Mouse (Mus musculus) layer of hippocampus, adult 18-20 months (tissue): ENCODE data around the gene Grm5. TPM values are rescaled to one million over a fixed set of nuclear protein-coding genes. Genes with fewer than 3 reads are reported as not detected.

Experiments used
- DNase-seq, 2 experiments: peaks; one replicate each; pipeline ENCODE4 v3.0.0; 2022; ENCODE audit warnings: low spot score in 2 of 2
- total RNA-seq, 2 experiments: library from RNA; stranded (reverse); gene quantifications; 2 replicates each; pipeline ENCODE4 v1.2.3; 2021

Grm5 gene
- total RNA-seq, 2 experiments from 2014 or later: 247 to 250 TPM

DNA sequence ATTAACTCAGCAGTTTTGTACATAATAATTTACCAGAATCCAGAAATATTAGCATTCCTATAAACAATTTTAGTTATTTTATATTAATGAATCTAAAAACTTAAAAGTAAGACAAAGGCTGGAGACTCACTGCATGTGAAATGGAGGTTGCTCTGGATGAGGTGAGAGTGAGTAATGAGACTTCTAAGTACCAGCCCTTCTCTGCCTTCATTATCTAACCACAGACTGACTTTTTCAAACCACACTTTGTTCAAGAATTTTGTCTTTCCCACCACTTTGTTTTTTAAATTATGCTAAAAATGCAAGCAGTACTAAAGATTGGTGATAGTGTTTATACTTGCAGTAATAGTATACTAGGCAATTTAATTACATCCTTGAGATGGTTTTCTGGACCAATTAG lies 259.5 kb downstream of the Grm5 start:
- DNase-seq: no peak

DNA sequence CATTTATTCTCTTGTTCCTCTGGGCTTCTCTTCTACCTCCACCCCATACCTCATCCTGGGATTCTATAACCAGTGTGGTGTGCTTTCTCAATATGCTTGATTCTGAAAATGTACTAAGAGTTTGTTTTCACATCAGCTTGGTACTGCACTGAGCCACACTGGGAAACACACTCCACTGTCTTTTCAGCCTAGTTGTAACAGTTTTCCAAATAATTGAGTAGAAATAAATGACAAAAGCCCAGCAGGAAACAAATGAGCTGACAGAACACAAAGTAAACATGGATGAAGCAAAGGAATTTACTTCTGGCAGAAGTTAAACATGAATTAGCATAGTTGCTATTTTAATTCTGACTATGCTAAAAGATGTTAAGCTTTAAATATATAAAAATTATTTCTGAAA lies 262.1 kb downstream of the Grm5 start:
- no peak for DNase-seq

DNA sequence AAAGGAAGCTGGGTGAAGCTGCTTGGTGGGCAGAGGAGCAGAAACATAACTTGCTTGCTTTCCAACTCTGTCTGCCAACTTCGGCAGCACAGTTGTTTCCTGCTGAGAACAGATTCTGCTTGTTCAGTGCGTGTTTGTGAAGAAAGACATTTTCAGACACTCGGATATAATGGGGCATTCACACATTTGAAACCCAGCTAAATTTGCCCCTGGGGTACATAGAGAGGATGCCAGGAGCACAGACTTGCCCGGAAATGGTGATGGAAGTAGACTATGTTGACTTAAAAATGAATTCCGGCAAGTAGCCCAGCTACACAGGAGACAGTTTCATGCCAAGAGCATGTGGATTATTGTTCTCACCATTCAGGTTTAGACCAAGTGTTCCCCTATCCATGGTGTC lies 342.0 kb downstream of the Grm5 start:
- DNase-seq: peak; percentile 68 to 87

DNA sequence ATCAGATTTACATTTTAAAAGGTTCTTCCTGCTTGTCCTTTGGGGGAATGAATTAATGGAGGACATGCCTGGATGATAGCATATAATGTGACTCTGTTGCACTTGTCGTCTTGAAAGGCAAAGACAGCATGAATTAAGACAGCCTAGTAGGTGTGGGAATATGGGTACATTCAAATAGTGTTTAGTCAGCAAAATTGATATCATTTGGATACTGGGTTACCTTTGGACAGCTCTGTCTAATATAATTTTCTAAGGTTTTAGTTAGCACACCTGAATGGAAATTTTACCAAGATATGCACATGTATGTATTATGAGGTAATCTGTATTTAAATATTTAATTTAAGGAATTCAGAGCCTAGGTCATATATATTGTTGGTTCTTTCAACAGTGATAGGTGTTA lies 353.4 kb downstream of the Grm5 start:
- no peak for DNase-seq

DNA sequence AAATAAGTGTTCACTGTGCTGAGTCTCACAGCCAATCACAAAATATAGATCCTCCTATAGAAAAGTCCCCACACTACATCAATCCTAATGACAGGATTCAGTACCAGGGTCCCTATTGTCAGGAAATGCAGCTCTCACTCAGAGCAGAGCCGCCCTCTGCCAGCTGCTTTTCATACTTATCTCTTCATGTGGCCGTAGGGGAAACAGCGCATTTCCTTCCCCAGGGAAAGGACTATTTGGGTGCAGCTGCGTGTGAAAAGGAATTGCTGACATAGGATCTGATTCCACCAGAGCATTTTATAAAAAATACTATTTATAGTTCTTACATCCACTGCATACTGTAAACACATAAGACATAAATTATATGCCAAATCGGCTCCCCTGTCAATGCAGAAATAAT lies 354.3 kb downstream of the Grm5 start:
- no peak for DNase-seq

DNA sequence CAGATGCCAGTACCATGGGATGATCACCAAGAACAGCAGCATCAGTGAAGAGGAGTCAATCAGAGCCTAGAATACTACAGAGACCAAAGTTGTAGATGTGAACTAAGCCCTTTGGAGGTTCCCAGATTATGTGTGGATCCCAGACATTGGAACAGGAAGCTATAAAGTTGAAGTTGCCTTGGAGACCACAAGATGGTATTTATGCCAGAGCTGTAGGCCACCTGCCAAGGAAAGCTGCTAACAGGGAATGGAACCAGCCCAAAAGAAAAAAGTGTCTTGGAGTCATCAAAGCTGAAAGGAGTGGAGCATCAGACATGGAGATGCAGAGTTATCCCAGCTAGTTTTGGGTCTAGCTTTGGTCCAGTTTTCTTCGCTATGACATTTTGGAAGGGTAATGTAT lies 366.2 kb downstream of the Grm5 start:
- DNase-seq: peak in 1 of 2 experiments; percentile 57

DNA sequence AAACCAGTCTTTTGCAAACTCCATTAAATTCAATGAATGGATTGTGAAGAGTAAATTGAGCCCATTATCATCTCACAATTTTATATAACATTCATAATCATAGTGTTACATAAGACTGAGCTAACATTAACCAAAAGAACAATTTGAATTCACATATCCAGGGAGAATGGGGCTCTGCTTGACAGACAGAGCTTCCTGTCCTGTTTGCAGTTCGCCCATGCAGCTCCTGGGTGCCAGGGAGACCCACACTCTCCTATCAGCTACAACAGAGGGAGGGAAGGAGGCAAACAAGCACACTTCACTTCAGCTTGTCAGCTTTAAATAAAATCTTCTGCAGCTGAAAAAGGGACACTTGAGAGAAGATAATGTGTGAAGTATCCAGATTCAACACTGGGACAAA lies 389.2 kb downstream of the Grm5 start:
- peak in 1 of 2 experiments; percentile 62 for DNase-seq

DNA sequence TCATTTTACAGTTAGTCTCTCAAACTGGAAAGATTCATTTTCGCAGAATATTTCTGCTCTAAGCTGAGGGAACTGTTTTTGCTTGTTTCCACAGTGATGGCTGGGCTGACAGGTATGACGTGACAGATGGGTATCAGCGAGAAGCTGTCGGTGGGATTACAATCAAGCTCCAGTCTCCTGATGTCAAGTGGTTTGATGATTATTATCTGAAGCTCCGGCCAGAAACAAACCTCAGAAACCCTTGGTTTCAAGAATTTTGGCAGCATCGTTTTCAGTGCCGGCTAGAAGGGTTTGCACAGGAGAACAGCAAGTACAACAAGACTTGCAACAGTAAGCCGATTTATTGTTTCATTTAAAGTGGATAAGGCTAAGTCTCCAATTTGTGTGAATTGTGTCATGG lies 391.1 kb downstream of the Grm5 start:
- DNase-seq: peak in 1 of 2 experiments; percentile 58

DNA sequence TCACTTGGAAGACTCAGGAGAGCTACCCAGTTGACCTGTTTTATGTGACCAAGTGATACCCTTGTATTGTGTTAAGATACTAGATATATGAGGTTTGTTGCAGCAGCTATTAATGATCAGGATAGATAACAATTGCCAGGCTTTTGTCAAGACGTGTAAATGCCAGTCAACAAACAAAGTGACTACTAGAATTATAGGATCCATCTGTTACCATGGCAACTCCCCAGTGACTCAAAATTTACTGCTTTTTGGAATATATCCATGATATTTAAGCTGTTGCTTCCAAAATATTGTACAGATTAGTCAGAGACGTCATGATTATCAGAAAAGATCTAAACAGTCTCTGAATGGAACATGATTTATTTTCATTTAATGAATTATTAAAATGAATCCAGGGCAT lies 399.5 kb downstream of the Grm5 start:
- peak in 1 of 2 experiments; percentile 45 for DNase-seq

DNA sequence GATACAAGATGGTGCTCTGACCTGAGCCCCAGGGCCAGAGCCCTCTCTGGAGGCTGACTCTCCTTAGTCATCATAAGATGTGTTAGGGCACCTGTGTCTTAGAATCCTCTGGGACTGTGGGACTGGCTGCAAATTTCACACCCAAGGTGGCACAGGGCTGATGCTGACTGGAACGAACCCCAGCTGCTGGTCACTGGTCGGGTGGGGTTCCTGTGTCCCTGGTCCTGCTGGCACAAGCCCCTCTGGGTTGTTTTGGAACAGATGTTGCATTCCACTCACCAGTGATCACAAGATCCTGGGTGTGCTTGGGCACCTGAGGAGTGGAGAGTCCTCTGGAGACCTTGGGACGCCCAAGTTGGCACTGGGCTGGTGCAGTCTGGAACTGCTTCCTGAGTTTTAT lies 430.5 kb downstream of the Grm5 start:
- DNase-seq: no peak

DNA sequence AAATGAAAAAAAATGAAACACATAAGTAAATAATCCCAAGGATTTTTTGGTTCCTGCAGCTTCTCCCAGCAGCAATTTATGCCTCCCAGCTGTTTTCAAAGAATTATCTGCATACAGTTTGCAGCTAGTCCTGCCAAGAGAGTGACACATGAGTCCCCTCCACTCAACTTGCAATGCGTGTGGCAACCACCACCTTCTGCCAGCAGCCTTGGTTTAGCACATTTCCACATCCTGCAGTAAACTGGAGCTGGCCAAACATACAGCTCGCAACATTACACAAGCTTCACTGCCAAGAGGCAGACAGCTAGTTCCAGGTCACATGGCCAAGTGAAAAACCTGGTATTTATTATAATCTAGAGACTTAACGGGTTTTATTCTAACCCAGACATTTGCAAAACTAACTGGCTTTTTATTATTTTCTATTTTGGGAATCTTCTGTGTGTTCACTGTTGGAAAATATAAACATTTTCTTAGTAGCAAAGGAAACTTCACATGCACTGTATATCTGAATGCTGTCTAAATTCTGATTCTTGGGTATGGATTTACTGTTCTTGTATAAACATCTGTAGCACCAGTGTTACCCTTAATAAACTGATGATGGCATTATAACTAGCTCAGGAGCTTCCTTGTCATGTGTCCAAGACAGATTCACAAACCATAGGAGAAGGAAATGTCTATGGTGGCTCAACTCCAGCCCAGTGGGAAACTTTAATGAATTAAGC lies 443.6 kb downstream of the Grm5 start:
- peak; percentile 50 to 78 for DNase-seq

DNA sequence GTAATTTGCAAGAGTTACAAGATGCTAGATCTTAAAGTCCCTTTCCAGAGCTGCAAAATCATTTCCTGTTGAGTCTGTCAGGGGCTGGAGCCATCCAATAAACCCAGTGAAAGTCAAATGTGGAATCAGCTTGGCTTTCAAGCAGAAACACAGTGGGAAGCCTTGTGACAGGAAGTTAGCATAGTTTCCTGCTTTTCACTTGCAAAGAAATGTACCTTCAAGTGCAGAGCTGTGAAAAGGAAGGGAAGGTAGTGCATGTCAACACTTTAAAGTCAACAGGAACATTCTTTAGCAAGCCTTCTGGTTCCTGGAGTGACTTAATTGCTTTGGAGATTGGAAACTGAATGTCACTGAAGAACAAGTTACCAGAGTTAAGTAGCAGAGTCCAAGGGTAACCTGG lies 463.4 kb downstream of the Grm5 start:
- no peak for DNase-seq

DNA sequence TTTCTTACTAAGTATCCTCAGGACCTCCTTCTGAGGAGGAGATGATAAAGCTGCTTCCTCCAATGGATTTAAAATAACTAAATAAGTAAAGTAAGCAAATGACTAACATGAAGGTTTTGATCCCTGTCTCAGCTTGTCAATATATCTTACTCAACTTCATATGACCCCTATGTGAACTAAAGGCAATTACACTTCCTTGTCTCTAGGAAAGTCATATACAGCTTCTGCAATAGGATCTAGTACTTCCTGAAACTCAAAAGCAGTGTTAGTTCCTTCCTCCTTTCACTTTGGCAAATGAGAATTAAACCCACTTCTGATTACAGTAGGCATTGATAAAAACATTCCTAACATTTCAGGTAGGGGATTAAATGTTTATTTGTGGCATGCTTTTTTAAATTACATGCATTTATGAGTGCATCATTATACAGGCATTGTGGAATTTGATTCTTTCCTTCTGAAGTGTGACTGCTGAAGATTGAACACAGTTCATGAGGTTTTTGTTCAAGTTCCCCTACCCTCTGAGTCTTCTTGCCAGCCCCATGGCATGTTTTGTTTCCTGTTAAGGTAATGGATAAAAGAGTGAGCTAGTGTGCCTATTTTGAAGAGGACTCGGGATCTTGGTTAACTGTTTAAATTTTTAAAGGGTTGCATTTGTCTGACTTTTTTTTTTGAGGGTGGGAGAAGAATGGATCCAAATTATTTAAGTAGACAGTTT lies 470.4 kb downstream of the Grm5 start:
- DNase-seq: no peak

DNA sequence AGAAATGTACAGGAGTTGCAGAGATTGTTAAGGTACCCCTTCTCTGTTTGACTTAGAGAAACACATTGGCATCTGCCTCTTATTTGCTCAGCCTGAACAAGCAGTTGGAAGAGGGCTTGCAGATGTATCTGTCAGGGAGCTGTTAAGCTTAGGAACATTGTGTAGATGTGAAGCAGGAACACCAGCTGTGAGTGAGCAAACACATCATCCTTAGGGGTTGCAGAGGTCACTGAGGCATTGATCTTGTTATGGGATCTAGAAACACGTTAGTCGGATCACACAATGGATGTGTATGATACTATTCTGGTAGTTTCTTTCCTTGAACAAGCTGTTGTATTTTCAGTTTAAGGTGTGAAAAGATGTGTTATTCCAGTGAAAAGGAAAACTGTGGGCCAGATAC lies 472.5 kb downstream of the Grm5 start:
- DNase-seq: no peak

DNA sequence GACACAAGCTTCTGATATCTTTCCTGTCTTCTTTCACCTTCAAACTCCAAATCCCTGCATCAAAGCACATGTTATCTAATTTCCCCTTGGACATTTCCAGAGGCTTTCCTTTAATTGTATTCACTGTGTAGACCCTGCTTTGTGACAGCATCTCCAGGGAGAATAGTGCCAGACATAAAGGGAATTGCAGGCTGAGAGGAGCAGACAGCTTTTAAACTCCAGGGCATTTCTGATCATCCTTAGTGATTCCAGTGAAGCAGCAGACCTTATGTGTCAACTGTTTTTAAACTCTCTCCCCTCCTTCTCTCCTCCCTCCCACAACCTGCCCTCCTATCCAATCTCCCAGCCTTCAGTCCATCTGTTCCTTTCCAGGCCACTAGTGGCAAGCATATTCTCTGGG lies 507.1 kb downstream of the Grm5 start:
- DNase-seq: no peak

DNA sequence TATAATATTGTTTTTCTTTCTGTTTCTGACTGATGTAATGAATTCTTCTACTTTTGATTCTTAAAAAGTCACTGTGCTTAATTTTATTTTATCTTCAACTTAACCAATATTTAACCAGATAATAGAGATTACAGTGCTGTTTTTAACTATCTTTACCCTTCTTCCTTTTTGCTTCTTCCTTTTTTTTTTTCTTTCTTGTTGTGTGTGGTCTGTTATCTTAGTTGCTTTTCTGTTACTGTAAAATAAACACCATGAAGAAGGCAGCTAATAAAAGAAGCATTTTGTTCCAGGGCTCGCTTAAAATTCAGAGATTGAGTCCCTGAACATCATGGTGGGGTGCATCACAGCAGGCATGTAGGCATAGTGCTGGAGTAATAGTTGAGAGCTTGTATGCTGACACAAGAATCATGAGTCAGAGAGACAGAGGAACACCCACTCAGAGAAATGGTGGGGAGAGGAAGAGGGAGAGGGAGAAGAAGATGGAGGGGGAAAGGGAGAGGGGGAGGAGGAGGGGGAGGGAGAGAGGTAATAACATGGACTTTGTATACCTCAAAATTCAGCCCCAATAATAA lies 512.7 kb downstream of the Grm5 start:
- peak in 1 of 2 experiments; percentile 30 for DNase-seq

DNA sequence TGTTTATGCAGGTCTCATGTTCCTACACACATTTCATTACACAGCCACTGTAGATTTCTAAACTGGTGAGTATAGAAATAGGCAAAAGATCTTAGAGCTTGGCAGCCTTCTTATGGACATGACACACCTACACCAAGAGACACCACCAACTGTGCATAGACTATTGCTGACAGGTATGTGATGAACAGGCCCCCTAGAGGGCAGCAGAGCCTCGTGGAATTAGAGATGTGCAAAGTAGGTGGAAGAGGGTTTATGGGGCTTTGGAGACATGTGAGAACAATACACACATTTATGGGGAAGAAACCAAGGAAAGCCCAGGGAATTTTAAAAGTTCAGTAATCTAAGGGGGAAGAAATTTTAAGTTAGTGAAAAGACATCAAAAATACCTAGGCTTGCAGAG lies 513.7 kb downstream of the Grm5 start:
- peak in 1 of 2 experiments; percentile 59 for DNase-seq

DNA sequence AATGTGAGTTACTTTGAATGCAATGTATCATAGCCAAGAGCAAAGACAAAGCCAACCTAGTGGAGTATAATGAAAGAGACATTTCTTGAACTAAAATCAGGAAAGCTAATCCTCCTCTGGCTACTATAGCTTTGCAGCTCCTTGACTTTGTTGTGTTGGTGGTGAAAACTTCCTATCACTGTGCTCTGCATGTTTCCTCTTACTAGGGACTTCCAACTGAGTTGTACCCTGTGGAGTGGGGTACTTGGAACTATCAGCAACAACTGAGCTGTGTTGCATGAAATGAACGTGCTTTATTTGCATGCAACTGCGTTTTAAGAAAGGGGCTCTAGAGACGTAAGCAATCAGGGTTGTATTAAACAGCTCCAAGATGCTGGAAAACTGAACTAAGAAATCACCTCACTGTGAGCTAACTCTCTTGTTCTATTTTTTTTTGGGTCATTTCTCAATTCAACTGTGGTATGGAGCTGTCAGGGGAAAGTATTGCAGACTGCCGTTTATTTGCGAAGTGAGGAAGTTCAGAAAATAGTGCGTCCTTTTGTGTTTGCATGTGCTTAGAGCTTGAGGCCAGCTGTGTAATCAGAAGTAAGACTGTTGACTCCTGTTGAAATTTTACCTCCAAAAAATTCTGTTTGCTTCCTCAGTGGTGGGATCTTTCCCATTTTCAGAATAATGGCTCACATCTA lies 532.9 kb downstream of the Grm5 start:
- DNase-seq: no peak

DNA sequence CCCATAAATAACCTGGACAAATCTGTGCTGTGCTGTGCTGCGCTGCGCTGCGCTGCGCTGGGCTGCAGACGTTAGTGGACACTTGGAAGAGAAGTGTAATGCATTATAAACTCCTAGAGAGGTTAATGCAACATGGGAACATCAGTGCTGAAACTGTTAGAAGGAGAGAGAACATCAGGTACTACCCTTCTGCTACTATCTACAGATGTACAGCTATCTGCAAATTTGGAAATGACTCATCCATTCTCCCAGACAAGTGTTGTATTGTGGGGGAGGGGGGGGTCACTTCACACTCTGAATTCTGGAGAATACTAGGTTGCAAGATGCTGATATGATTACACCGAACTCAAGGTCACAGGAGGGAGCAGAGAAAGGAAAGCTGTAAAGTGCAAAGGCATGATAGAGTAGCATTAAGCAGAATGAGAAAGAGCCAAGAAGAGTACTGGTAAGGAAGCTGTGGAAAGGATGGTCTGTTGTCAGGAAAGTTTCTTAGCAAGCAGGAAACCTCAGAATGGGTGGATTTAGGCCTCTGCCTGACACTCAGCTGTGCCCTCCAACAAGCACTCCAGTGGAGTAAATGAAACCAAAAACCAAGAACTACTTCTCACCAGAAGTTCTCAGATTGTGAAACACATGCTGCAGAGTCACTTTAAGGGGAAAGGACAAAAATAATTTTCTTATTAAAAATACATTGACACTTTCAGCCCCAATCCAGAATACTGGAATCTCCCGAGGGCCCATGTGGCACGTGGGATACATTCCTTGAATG lies 544.3 kb downstream of the Grm5 start:
- DNase-seq: no peak

DNA sequence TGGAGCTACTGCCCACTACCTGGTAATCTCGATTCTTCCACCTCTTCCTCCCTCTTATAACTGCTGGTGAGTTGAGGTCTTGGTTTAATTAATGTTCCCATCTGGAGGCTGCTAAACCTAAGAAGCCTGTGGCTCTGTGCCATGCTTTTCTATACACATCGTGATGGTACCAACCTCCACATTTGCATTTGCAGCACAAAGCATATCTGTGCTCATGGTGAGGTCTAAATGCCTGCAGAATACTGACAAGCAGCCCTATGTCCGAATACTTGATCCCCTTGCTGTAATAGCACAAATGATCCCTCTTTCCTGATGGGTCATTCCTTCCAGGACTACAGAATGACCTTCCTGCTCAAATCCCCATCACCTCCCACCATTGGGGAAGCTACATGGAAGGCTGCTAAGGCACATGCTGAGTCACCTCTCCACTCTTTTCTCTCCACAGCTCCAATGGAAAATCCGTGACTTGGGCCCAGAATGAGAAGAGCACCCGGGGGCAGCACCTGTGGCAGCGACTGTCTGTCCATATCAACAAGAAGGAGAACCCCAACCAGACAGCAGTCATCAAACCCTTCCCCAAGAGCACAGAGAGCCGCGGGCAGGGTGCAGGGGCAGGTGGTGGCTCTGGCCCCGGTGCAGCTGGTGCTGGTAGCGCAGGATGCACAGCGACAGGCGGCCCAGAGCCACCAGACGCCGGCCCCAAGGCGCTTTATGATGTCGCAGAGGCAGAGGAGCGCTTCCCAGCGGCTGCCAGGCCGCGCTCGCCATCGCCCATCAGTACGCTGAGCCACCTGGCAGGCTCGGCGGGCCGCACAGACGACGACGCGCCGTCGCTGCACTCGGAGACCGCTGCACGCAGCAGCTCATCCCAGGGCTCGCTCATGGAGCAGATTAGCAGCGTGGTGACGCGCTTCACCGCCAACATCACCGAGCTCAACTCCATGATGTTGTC lies 545.8 kb downstream of the Grm5 start:
- DNase-seq: peak; percentile 22 to 52
